Mouse (Mus musculus) heart, postnatal 0 days (tissue): ENCODE results near the gene Recql5.

Experiments
- CTCF ChIP-seq: IDR thresholded peaks from 2 replicates; pipeline ENCODE4 v1.5.1; 2016; ENCODE audit warnings: antibody characterized with exemption, control low read depth, low read depth
- EP300 ChIP-seq: IDR thresholded peaks from 2 replicates; pipeline ENCODE4 v1.6.1; 2016; ENCODE audit warnings: antibody characterized with exemption, low read depth

- TF ChIP-seq CTCF (peak; percentile 55), EP300 (no peak)
Measured at GRCm38 (mm10) chr11:115881002-115881401, 52.3 kb downstream of the Recql5 start.
